Mouse (Mus musculus): ENCODE results near the gene Dnajc6. TPM values are rescaled to one million over a fixed set of nuclear protein-coding genes. Genes with fewer than 3 reads are reported as not detected.

The Dnajc6 gene
- polyA plus RNA-seq (2012): not detected in 2 replicates

GRCm38 (mm10) chr4:101496534-101497237 lies at the start of gene Dnajc6:
Dnajc6 (plus strand) TSS chr4:101496648.
- H3K9me3 ChIP-seq (ENCODE audit: control insufficient read depth, low read length): no peaks in the 10 kb centered on the region
- no peaks in the 10 kb centered on the region for H3K36me3 ChIP-seq (ENCODE audit: control insufficient read depth)
- no peaks in the 10 kb centered on the region for H3K4me1 ChIP-seq (ENCODE audit: control insufficient read depth)
- H3K27me3 ChIP-seq (ENCODE audit: control insufficient read depth): peaks cover 42% of the 10 kb centered on the region
- no peak within 1 kb of the TSS for H3K4me3 ChIP-seq (replicated peaks)
- no peak for TF ChIP-seq TAL1 (IDR thresholded peaks at IDR 0.05; ENCODE audit: low read length)
- TF ChIP-seq GATA1 (IDR thresholded peaks at IDR 0.05; ENCODE audit: low read length): no peak

GRCm38 (mm10) chr4:101448701-101449100 lies 47.7 kb upstream of the Dnajc6 start:
- H3K36me3 ChIP-seq (ENCODE audit: control insufficient read depth): peaks cover 2% of the 10 kb centered on the region; the same call in 1 of the 2 replicates
- no peak overlapping the region for H3K4me3 ChIP-seq (replicated peaks)
- H3K4me1 ChIP-seq (ENCODE audit: control insufficient read depth): 0 out of 2 replicates have a peak, but pooled peaks cover under 1% of the 10 kb centered on the region
- TF ChIP-seq GATA1 (IDR thresholded peaks at IDR 0.05; ENCODE audit: low read length): no peak
- TF ChIP-seq TAL1 (IDR thresholded peaks at IDR 0.05; ENCODE audit: low read length): no peak
- H3K27me3 ChIP-seq (ENCODE audit: control insufficient read depth): no peaks in the 10 kb centered on the region
- H3K9me3 ChIP-seq (ENCODE audit: control insufficient read depth, low read length): no peaks in the 10 kb centered on the region

GRCm38 (mm10) chr4:101449344-101449743 lies 47.1 kb upstream of the Dnajc6 start:
- Histone ChIP-seq H3K27me3 (ENCODE audit: control insufficient read depth) (no peaks in the 10 kb centered on the region), H3K9me3 (ENCODE audit: control insufficient read depth, low read length) (no peaks in the 10 kb centered on the region), H3K36me3 (ENCODE audit: control insufficient read depth) (peaks cover 2% of the 10 kb centered on the region; the same call in 1 of the 2 replicates), H3K4me3 (replicated peaks) (no peak overlapping the region), H3K4me1 (ENCODE audit: control insufficient read depth) (no peaks in the 10 kb centered on the region)
- no peak for TF ChIP-seq GATA1 (IDR thresholded peaks at IDR 0.05; ENCODE audit: low read length)
- TF ChIP-seq TAL1 (IDR thresholded peaks at IDR 0.05; ENCODE audit: low read length): no peak

- Histone ChIP-seq H3K36me3 (ENCODE audit: control insufficient read depth) (peaks cover 2% of the 10 kb centered on the region; the same call in 1 of the 2 replicates), H3K4me1 (ENCODE audit: control insufficient read depth) (no peaks in the 10 kb centered on the region), H3K9me3 (ENCODE audit: control insufficient read depth, low read length) (no peaks in the 10 kb centered on the region), H3K4me3 (replicated peaks) (no peak overlapping the region), H3K27me3 (ENCODE audit: control insufficient read depth) (no peaks in the 10 kb centered on the region)
- TF ChIP-seq TAL1 (IDR thresholded peaks at IDR 0.05; ENCODE audit: low read length): no peak
- no peak for TF ChIP-seq GATA1 (IDR thresholded peaks at IDR 0.05; ENCODE audit: low read length)
Observed at GRCm38 (mm10) chr4:101450150-101450780, 46.2 kb upstream of the Dnajc6 start.

- Histone ChIP-seq H3K36me3 (ENCODE audit: control insufficient read depth) (peaks cover 2% of the 10 kb centered on the region; the same call in 1 of the 2 replicates), H3K9me3 (ENCODE audit: control insufficient read depth, low read length) (no peaks in the 10 kb centered on the region), H3K4me1 (ENCODE audit: control insufficient read depth) (no peaks in the 10 kb centered on the region), H3K4me3 (replicated peaks) (no peak overlapping the region), H3K27me3 (ENCODE audit: control insufficient read depth) (no peaks in the 10 kb centered on the region)
- TF ChIP-seq GATA1 (IDR thresholded peaks at IDR 0.05; ENCODE audit: low read length): no peak
- TF ChIP-seq TAL1 (IDR thresholded peaks at IDR 0.05; ENCODE audit: low read length): no peak
Observed at GRCm38 (mm10) chr4:101451089-101451488, 45.4 kb upstream of the Dnajc6 start.

- Histone ChIP-seq H3K4me3 (replicated peaks) (no peak overlapping the region), H3K27me3 (ENCODE audit: control insufficient read depth) (no peaks in the 10 kb centered on the region), H3K4me1 (ENCODE audit: control insufficient read depth) (no peaks in the 10 kb centered on the region), H3K36me3 (ENCODE audit: control insufficient read depth) (peaks cover 2% of the 10 kb centered on the region; the same call in 1 of the 2 replicates), H3K9me3 (ENCODE audit: control insufficient read depth, low read length) (no peaks in the 10 kb centered on the region)
- no peak for TF ChIP-seq TAL1 (IDR thresholded peaks at IDR 0.05; ENCODE audit: low read length)
- TF ChIP-seq GATA1 (IDR thresholded peaks at IDR 0.05; ENCODE audit: low read length): no peak
Observed at GRCm38 (mm10) chr4:101452829-101453228, 43.6 kb upstream of the Dnajc6 start.

- Histone ChIP-seq H3K4me1 (ENCODE audit: control insufficient read depth) (no peaks in the 10 kb centered on the region), H3K9me3 (ENCODE audit: control insufficient read depth, low read length) (no peaks in the 10 kb centered on the region), H3K4me3 (replicated peaks) (no peak overlapping the region), H3K36me3 (ENCODE audit: control insufficient read depth) (no peaks in the 10 kb centered on the region; the same call in 1 of the 2 replicates), H3K27me3 (ENCODE audit: control insufficient read depth) (no peaks in the 10 kb centered on the region)
- no peak for TF ChIP-seq TAL1 (IDR thresholded peaks at IDR 0.05; ENCODE audit: low read length)
- TF ChIP-seq GATA1 (IDR thresholded peaks at IDR 0.05; ENCODE audit: low read length): no peak
Observed at GRCm38 (mm10) chr4:101457176-101457575, 39.3 kb upstream of the Dnajc6 start.

- no peaks in the 10 kb centered on the region; the same call in 1 of the 2 replicates for H3K36me3 ChIP-seq (ENCODE audit: control insufficient read depth)
- no peaks in the 10 kb centered on the region for H3K9me3 ChIP-seq (ENCODE audit: control insufficient read depth, low read length)
- no peak overlapping the region for H3K4me3 ChIP-seq (replicated peaks)
- H3K4me1 ChIP-seq (ENCODE audit: control insufficient read depth): no peaks in the 10 kb centered on the region
- no peak for TF ChIP-seq TAL1 (IDR thresholded peaks at IDR 0.05; ENCODE audit: low read length)
- no peak for TF ChIP-seq GATA1 (IDR thresholded peaks at IDR 0.05; ENCODE audit: low read length)
- H3K27me3 ChIP-seq (ENCODE audit: control insufficient read depth): no peaks in the 10 kb centered on the region
Observed at GRCm38 (mm10) chr4:101458341-101458740, 38.1 kb upstream of the Dnajc6 start.

- no peaks in the 10 kb centered on the region for H3K36me3 ChIP-seq (ENCODE audit: control insufficient read depth)
- no peaks in the 10 kb centered on the region for H3K9me3 ChIP-seq (ENCODE audit: control insufficient read depth, low read length)
- H3K4me3 ChIP-seq (replicated peaks): no peak overlapping the region
- TF ChIP-seq TAL1 (IDR thresholded peaks at IDR 0.05; ENCODE audit: low read length) (no peak), GATA1 (IDR thresholded peaks at IDR 0.05; ENCODE audit: low read length) (no peak)
- H3K4me1 ChIP-seq (ENCODE audit: control insufficient read depth): no peaks in the 10 kb centered on the region
- H3K27me3 ChIP-seq (ENCODE audit: control insufficient read depth): no peaks in the 10 kb centered on the region
Observed at GRCm38 (mm10) chr4:101459358-101459757, 37.1 kb upstream of the Dnajc6 start.
